Mouse (Mus musculus): Measurements from ENCODE around the gene Gm8297. TPM values are rescaled to one million over a fixed set of nuclear protein-coding genes. Genes with fewer than 3 reads are reported as not detected.
"Not testable (repeated sequence)": the region's sequence is repeated elsewhere in the genome, so short reads cannot be mapped to it uniquely, and the experiment has no call there.

The Gm8297 gene
- not detected in 2 replicates for polyA plus RNA-seq (2015; fragmentation: Nextera tagmentation; extraction: Ambion mirVana)

GRCm38 (mm10) chr14:4983635-4984034, at the start of gene Gm8297:
Gm8297 (plus strand) TSS chr14:4983935.
- not testable (repeated sequence) for H3K9me3 ChIP-seq, H3K36me3 ChIP-seq, H3K4me3 ChIP-seq

DNA sequence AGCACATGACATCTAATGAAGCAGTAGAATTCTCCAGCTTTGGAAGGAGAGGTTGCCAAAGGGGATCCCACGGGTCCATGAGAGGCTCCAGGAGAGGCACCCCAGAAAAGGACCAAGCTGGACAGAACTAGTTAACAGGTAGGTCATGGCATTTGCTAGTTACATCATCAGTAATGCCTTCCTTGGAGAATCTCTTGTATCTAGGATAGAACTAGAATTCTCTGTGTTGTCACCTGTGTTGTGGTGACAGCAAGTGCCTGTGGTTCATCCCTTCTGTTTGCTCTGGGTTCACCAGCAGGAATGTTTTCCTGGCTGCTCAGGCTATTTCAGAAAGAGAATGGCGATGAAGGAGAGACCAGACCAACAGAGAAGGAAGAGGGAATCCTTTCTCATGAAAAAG, 31.9 kb downstream of the Gm8297 start, which contains the start of gene Gm3298:
TSS of gene Gm3298 (plus strand) at position 301 of the 400 bp plus-strand sequence.
- H3K27me3 ChIP-seq; H3K4me3 ChIP-seq; H3K9ac ChIP-seq; H3K27ac ChIP-seq; H3K4me2 ChIP-seq; H3K36me3 ChIP-seq; H3K9me3 ChIP-seq; H3K4me1 ChIP-seq; ATAC-seq (ENCODE audit: insufficient number of reproducible peaks, insufficient read depth, low FRiP score, low TSS enrichment, low read depth): not testable (repeated sequence)
- WGBS, result 67% methylated on average over 1 of the region's 2 CpGs

More at GRCm38 (mm10) chr14:4983635-4984034, at the start of gene Gm8297:
- not testable (repeated sequence) for H3K4me1 ChIP-seq; H3K4me2 ChIP-seq; H3K27me3 ChIP-seq; H3K9ac ChIP-seq; H3K27ac ChIP-seq; ATAC-seq (ENCODE audit: insufficient number of reproducible peaks, insufficient read depth, low FRiP score, low TSS enrichment, low read depth)

Other genes starting within 250 kb of the Gm8297 start
- gene Gm9602, start 207.6 kb upstream of the Gm8297 start, polyA plus RNA-seq (2015; fragmentation: Nextera tagmentation; extraction: Ambion mirVana), result not detected in 2 replicates
- not detected in 2 replicates for gene Gm3269, start 145.8 kb upstream of the Gm8297 start, polyA plus RNA-seq (2015; fragmentation: Nextera tagmentation; extraction: Ambion mirVana)
- 0.59 TPM in 2 replicates for gene Gm3264, start 128.4 kb upstream of the Gm8297 start, polyA plus RNA-seq (2015; fragmentation: Nextera tagmentation; extraction: Ambion mirVana)
- not detected in 2 replicates for gene Gm3278, start 91.5 kb upstream of the Gm8297 start, polyA plus RNA-seq (2015; fragmentation: Nextera tagmentation; extraction: Ambion mirVana)
- 0.52 TPM in 1 of 2 replicates, not detected in the other for gene Gm3298, start 32.0 kb downstream of the Gm8297 start, polyA plus RNA-seq (2015; fragmentation: Nextera tagmentation; extraction: Ambion mirVana)
- gene 4930555G01Rik, start 66.7 kb downstream of the Gm8297 start, polyA plus RNA-seq (2015; fragmentation: Nextera tagmentation; extraction: Ambion mirVana), result not detected in 2 replicates
- 1.0 and 1.3 TPM in 2 replicates for gene Gm8281, start 87.1 kb downstream of the Gm8297 start, polyA plus RNA-seq (2015; fragmentation: Nextera tagmentation; extraction: Ambion mirVana)
- gene Gm8279, start 147.6 kb downstream of the Gm8297 start, polyA plus RNA-seq (2015; fragmentation: Nextera tagmentation; extraction: Ambion mirVana), result not detected in 2 replicates
- not detected in 2 replicates for gene Gm3317, start 180.6 kb downstream of the Gm8297 start, polyA plus RNA-seq (2015; fragmentation: Nextera tagmentation; extraction: Ambion mirVana)
- gene Gm8271, start 201.9 kb downstream of the Gm8297 start, polyA plus RNA-seq (2015; fragmentation: Nextera tagmentation; extraction: Ambion mirVana), result not detected in 2 replicates

All from embryonic facial prominence, embryonic 13.5 days (tissue).